Mouse (Mus musculus) layer of hippocampus, adult 18-20 months (tissue): ENCODE measurements around the gene Lamb1. TPM values are rescaled to one million over a fixed set of nuclear protein-coding genes. Genes with fewer than 3 reads are reported as not detected.
A peak's percentile ranks its signal among the peaks of the same experiment; 100 is the strongest.

ENCODE experiments used
- DNase-seq, 2 experiments: peaks; one replicate each; pipeline ENCODE4 v3.0.0; 2022; ENCODE audit warnings: low spot score in 2 of 2
- total RNA-seq, 2 experiments: library from RNA; stranded (reverse); gene quantifications; 2 replicates each; pipeline ENCODE4 v1.2.3; 2021

The Lamb1 gene
- total RNA-seq, 2 experiments from 2014 or later = 34.9 to 38.1 TPM

GRCm38 (mm10) chr12:31312281-31312680 lies 47.2 kb downstream of the Lamb1 start:
- no peak for DNase-seq

GRCm38 (mm10) chr12:31313136-31313535 lies 48.1 kb downstream of the Lamb1 start:
- DNase-seq = no peak

GRCm38 (mm10) chr12:31314310-31314709 lies 49.3 kb downstream of the Lamb1 start:
- no peak for DNase-seq

- no peak for DNase-seq
These were observed 50.9 kb downstream of the Lamb1 start for GRCm38 (mm10) chr12:31315961-31316360.

GRCm38 (mm10) chr12:31317670-31318408 lies 52.8 kb downstream of the Lamb1 start:
- no peak for DNase-seq

GRCm38 (mm10) chr12:31318409-31318963 lies 53.5 kb downstream of the Lamb1 start:
- DNase-seq = peak in 1 of 2 experiments; percentile 35

- DNase-seq = no peak
These were observed 55.8 kb downstream of the Lamb1 start for GRCm38 (mm10) chr12:31320817-31321216.

GRCm38 (mm10) chr12:31321532-31321931 lies 56.5 kb downstream of the Lamb1 start:
- DNase-seq = no peak

GRCm38 (mm10) chr12:31323136-31323695 lies 58.2 kb downstream of the Lamb1 start:
- DNase-seq = no peak

GRCm38 (mm10) chr12:31327139-31327538 lies 62.1 kb downstream of the Lamb1 start:
- DNase-seq = no peak

GRCm38 (mm10) chr12:31333261-31333660 lies 68.2 kb downstream of the Lamb1 start:
- DNase-seq = peak; percentile 16 to 54

GRCm38 (mm10) chr12:31350191-31350943 lies 85.3 kb downstream of the Lamb1 start:
- no peak for DNase-seq

- peak; percentile 95 to 98 for DNase-seq
These were observed 86.2 kb downstream of the Lamb1 start, which contains the start of gene Dld for GRCm38 (mm10) chr12:31350944-31351928. TSS of gene Dld (minus strand) at chr12:31351453.

- DNase-seq = no peak
These were observed 101.4 kb downstream of the Lamb1 start for GRCm38 (mm10) chr12:31366428-31366827.

- DNase-seq = no peak
These were observed 102.7 kb downstream of the Lamb1 start for GRCm38 (mm10) chr12:31367721-31368120.

GRCm38 (mm10) chr12:31369118-31369517 lies 104.1 kb downstream of the Lamb1 start:
- DNase-seq = no peak

- DNase-seq = no peak
These were observed 104.6 kb downstream of the Lamb1 start for GRCm38 (mm10) chr12:31369656-31370055.

- peak; percentile 24 to 84 for DNase-seq
These were observed 109.7 kb downstream of the Lamb1 start for GRCm38 (mm10) chr12:31374603-31375282.

GRCm38 (mm10) chr12:31375283-31375615 lies 110.2 kb downstream of the Lamb1 start:
- no peak for DNase-seq

GRCm38 (mm10) chr12:31376326-31376950 lies 111.4 kb downstream of the Lamb1 start:
- DNase-seq = no peak
